Mouse (Mus musculus): ENCODE results near the gene Gm29609. TPM values are rescaled to one million over a fixed set of nuclear protein-coding genes. Genes with fewer than 3 reads are reported as not detected.
A peak's percentile ranks its signal among the peaks of the same experiment; 100 is the strongest.

Gene Gm29609
- polyA plus RNA-seq, 2 experiments = 0.96 to 4.3 TPM

GRCm38 (mm10) chr5:31181183-31181770, 1.6 kb upstream of the Gm29609 start:
- 92% methylated on average over 9 of the region's 9 CpGs for WGBS
- Histone ChIP-seq H3K27ac (replicated peaks; ENCODE audit: low read depth, low read length) (no peak overlapping the region; the same call in 1 of the 2 replicates), H3K36me3 (ENCODE audit: control insufficient read depth, insufficient read depth, low read length) (no peaks in the 10 kb centered on the region), H3K9me3 (ENCODE audit: control insufficient read depth, low read length) (no peaks in the 10 kb centered on the region), H3K4me3 (replicated peaks; ENCODE audit: low read length) (no peak overlapping the region), H3K4me1 (ENCODE audit: control insufficient read depth, insufficient read depth, low read length) (peaks cover 6% of the 10 kb centered on the region), H3K9ac (ENCODE audit: low read depth, low read length, severe bottlenecking) (no peak overlapping the region), H3K4me2 (replicated peaks; ENCODE audit: low read depth, low read length, severe bottlenecking) (peak overlapping the region; percentile 59; the same call in 1 of the 2 replicates), H3K27me3 (ENCODE audit: control insufficient read depth, insufficient read depth, low read length) (no peaks in the 10 kb centered on the region)
- ATAC-seq (ENCODE audit: low FRiP score, low read depth) (no peak), DNase-seq (ENCODE audit: low spot score) (no peak)
- TF ChIP-seq POLR2A (IDR thresholded peaks at IDR 0.05; ENCODE audit: borderline replicate concordance, extremely low read depth, insufficient read depth, insufficient read length) = no peak

GRCm38 (mm10) chr5:31179301-31179765, 378 bp downstream of the Gm29609 start:
- ATAC-seq (ENCODE audit: low FRiP score, low read depth) (peak; percentile 49), DNase-seq (ENCODE audit: low spot score) (no peak)
- Histone ChIP-seq H3K27ac (replicated peaks; ENCODE audit: low read depth, low read length) (peak overlapping the region; percentile 96), H3K4me1 (ENCODE audit: control insufficient read depth, insufficient read depth, low read length) (peaks cover 6% of the 10 kb centered on the region), H3K9ac (ENCODE audit: low read depth, low read length, severe bottlenecking) (peak overlapping the region; percentile 70), H3K4me3 (replicated peaks; ENCODE audit: low read length) (peak overlapping the region; percentile 87), H3K9me3 (ENCODE audit: control insufficient read depth, low read length) (no peaks in the 10 kb centered on the region), H3K36me3 (ENCODE audit: control insufficient read depth, insufficient read depth, low read length) (peaks cover 3% of the 10 kb centered on the region), H3K4me2 (replicated peaks; ENCODE audit: low read depth, low read length, severe bottlenecking) (peak overlapping the region; percentile 74), H3K27me3 (ENCODE audit: control insufficient read depth, insufficient read depth, low read length) (no peaks in the 10 kb centered on the region)
- TF ChIP-seq POLR2A (IDR thresholded peaks at IDR 0.05; ENCODE audit: borderline replicate concordance, extremely low read depth, insufficient read depth, insufficient read length) = no peak
- WGBS = under 1% methylated on average over 25 of the region's 25 CpGs

DNA sequence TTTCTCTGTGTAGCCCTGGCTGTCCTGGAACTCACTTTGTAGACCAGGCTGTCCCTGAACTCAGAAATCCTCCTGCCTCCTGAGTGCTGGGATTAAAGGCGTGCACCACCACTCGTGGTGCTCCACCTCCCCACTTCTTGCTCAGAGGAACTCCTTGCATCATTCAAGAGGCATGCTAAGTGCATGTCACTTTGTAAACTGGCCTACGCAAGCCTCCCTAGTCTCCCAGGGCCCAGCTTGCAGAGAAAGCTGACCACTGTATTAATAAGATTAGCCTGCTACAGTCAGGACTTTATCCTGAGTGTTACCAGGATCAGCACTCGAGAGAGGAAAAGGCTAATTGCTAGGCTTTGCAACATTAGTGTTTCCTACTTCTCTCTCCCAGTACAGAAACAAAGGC, 11.1 kb downstream of the Gm29609 start:
- H3K36me3 ChIP-seq (ENCODE audit: control insufficient read depth, insufficient read depth, low read length) = peaks cover 91% of the 10 kb centered on the region
- no peak for TF ChIP-seq POLR2A (IDR thresholded peaks at IDR 0.05; ENCODE audit: borderline replicate concordance, extremely low read depth, insufficient read depth, insufficient read length)

GRCm38 (mm10) chr5:31164878-31165277, 14.8 kb downstream of the Gm29609 start:
- ATAC-seq (ENCODE audit: low FRiP score, low read depth) (no peak), DNase-seq (ENCODE audit: low spot score) (no peak)
- H3K4me1 ChIP-seq (ENCODE audit: control insufficient read depth, insufficient read depth, low read length) = no peaks in the 10 kb centered on the region
- no peak overlapping the region for H3K27ac ChIP-seq (replicated peaks; ENCODE audit: low read depth, low read length)
- no peak for TF ChIP-seq POLR2A (IDR thresholded peaks at IDR 0.05; ENCODE audit: borderline replicate concordance, extremely low read depth, insufficient read depth, insufficient read length)
- H3K4me3 ChIP-seq (replicated peaks; ENCODE audit: low read length) = no peak overlapping the region
- 92% methylated on average over 1 of the region's 1 CpGs for WGBS
- H3K9me3 ChIP-seq (ENCODE audit: control insufficient read depth, low read length) = no peaks in the 10 kb centered on the region
- H3K4me2 ChIP-seq (replicated peaks; ENCODE audit: low read depth, low read length, severe bottlenecking) = no peak overlapping the region
- H3K36me3 ChIP-seq (ENCODE audit: control insufficient read depth, insufficient read depth, low read length) = peaks cover 89% of the 10 kb centered on the region
- H3K27me3 ChIP-seq (ENCODE audit: control insufficient read depth, insufficient read depth, low read length) = no peaks in the 10 kb centered on the region
- no peak overlapping the region for H3K9ac ChIP-seq (ENCODE audit: low read depth, low read length, severe bottlenecking)

More for the DNA sequence above, 11.1 kb downstream of the Gm29609 start:
- Histone ChIP-seq H3K4me3 (replicated peaks; ENCODE audit: low read length) (no peak overlapping the region), H3K9me3 (ENCODE audit: control insufficient read depth, low read length) (no peaks in the 10 kb centered on the region), H3K4me2 (replicated peaks; ENCODE audit: low read depth, low read length, severe bottlenecking) (no peak overlapping the region), H3K9ac (ENCODE audit: low read depth, low read length, severe bottlenecking) (no peak overlapping the region), H3K27ac (replicated peaks; ENCODE audit: low read depth, low read length) (no peak overlapping the region), H3K4me1 (ENCODE audit: control insufficient read depth, insufficient read depth, low read length) (no peaks in the 10 kb centered on the region), H3K27me3 (ENCODE audit: control insufficient read depth, insufficient read depth, low read length) (no peaks in the 10 kb centered on the region)
- ATAC-seq (ENCODE audit: low FRiP score, low read depth) (no peak), DNase-seq (ENCODE audit: low spot score) (no peak)
- WGBS = 93% methylated on average over 4 of the region's 4 CpGs

DNA sequence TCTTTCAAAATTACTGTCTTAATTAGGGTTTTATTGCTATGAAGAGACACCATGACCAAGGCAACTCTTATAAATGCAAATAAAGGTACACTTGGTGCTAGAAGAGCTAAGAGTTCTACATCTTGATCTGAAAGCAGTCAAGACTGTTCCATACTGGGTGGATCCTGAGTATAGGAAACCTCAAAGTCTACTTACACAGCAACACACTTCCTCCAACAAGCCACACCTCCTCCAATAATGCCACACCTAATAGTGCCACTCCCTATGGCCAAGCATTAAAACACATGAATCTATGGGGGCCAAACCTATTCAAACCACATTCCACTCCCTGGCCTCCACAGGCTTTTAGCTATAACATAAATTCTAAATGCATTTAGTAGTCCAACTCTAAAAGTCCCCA, 17.2 kb downstream of the Gm29609 start:
- DNase-seq (ENCODE audit: low spot score) (no peak), ATAC-seq (ENCODE audit: low FRiP score, low read depth) (no peak)
- Histone ChIP-seq H3K4me3 (replicated peaks; ENCODE audit: low read length) (no peak overlapping the region), H3K27me3 (ENCODE audit: control insufficient read depth, insufficient read depth, low read length) (no peaks in the 10 kb centered on the region), H3K27ac (replicated peaks; ENCODE audit: low read depth, low read length) (no peak overlapping the region), H3K36me3 (ENCODE audit: control insufficient read depth, insufficient read depth, low read length) (peaks cover 89% of the 10 kb centered on the region), H3K4me1 (ENCODE audit: control insufficient read depth, insufficient read depth, low read length) (no peaks in the 10 kb centered on the region), H3K4me2 (replicated peaks; ENCODE audit: low read depth, low read length, severe bottlenecking) (no peak overlapping the region), H3K9ac (ENCODE audit: low read depth, low read length, severe bottlenecking) (no peak overlapping the region), H3K9me3 (ENCODE audit: control insufficient read depth, low read length) (no peaks in the 10 kb centered on the region)
- no peak for TF ChIP-seq POLR2A (IDR thresholded peaks at IDR 0.05; ENCODE audit: borderline replicate concordance, extremely low read depth, insufficient read depth, insufficient read length)
